Mouse (Mus musculus) left cerebral cortex, adult 8-10 months (tissue): ENCODE data around the gene Gm20817. TPM values are rescaled to one million over a fixed set of nuclear protein-coding genes. Genes with fewer than 3 reads are reported as not detected.
"Not testable (repeated sequence)": the region's sequence is repeated elsewhere in the genome, so short reads cannot be mapped to it uniquely, and the experiment has no call there.

Experiments used
- DNase-seq, 2 experiments: peaks; one replicate each; pipeline ENCODE4 v3.0.0; 2022; ENCODE audit warnings: low spot score in 2 of 2
- total RNA-seq, 4 experiments: library from RNA; stranded (reverse); gene quantifications; 2 replicates each; pipeline ENCODE4 v1.2.4; 2022

The Gm20817 gene
- total RNA-seq: not detected

GRCm38 (mm10) chrY:68832628-68833027 lies at the start of gene Gm20817:
Gene Gm20817 (minus strand): TSS chrY:68832728.
- not testable (repeated sequence) for DNase-seq
